8 mouse cellular contexts compared by ENCODE assay signal in genomic region chr12:85485890-85486765, GRCm38 (mm10). TPM values are rescaled to one million over a fixed set of nuclear protein-coding genes. Genes with fewer than 3 reads are reported as not detected.
A peak's percentile ranks its signal among the peaks of the same experiment; 100 is the strongest.
DNase-seq lines count a peak whose midpoint lies in the region; ATAC-seq and TF ChIP-seq lines count a peak whose summit lies in the region.

No protein-coding gene starts in this region.

- under 1% methylated on average over 45 of the region's 52 CpGs for WGBS in hindbrain, embryonic 11.5 days
- WGBS in lung, postnatal 0 days: 1% methylated on average over 52 of the region's 52 CpGs

- peak overlapping the region; percentile 45; the same call in 1 of the 2 replicates for H3K27ac ChIP-seq in hindbrain, embryonic 11.5 days (ENCODE audit: low read depth, low read length)
- peak overlapping the region; percentile 79 for H3K27ac ChIP-seq in lung, postnatal 0 days (ENCODE audit: low read length)

- no peak for TF ChIP-seq CTCF in lung, postnatal 0 days (IDR thresholded peaks at IDR 0.05)

- 0 out of 2 replicates have a peak, but pooled peaks cover 2% of the 10 kb centered on the region for H3K4me1 ChIP-seq in hindbrain, embryonic 11.5 days (replicated peaks; ENCODE audit: control insufficient read depth, insufficient read depth, low read length)
- H3K4me1 ChIP-seq in lung, postnatal 0 days (ENCODE audit: insufficient read depth, low read depth, low read length): peaks cover 10% of the 10 kb centered on the region; the same call in 1 of the 2 replicates

- peak; percentile 99 for DNase-seq in Muller cell, postnatal 12 days (ENCODE audit: inconsistent ontology term)
- DNase-seq in cerebellum, adult 9-10 months: peak; percentile 92
- DNase-seq in frontal cortex, adult 2 months (ENCODE audit: extremely low spot score in 1 of 2, low spot score in 1 of 2): peak; percentile 79 to 93
- peak; percentile 97 for DNase-seq in hindbrain, embryonic 11.5 days (ENCODE audit: low spot score)
- peak; percentile 95 to 97 for DNase-seq in layer of hippocampus, postnatal 10 days (ENCODE audit: low spot score in 2 of 2)
- peak; percentile 98 for DNase-seq in lung, postnatal 0 days (ENCODE audit: low spot score)
- DNase-seq in ovary, postnatal 10 days (ENCODE audit: low spot score): peak; percentile 91
- DNase-seq in thymus, postnatal 10 days (ENCODE audit: low spot score in 2 of 2): peak; percentile 92 to 98

- H3K9me3 ChIP-seq in hindbrain, embryonic 11.5 days (ENCODE audit: control insufficient read depth, low read length): no peaks in the 10 kb centered on the region
- no peaks in the 10 kb centered on the region for H3K9me3 ChIP-seq in lung, postnatal 0 days (ENCODE audit: low read length)

- no peak for TF ChIP-seq EP300 in lung, postnatal 0 days (IDR thresholded peaks at IDR 0.05)

- H3K36me3 ChIP-seq in hindbrain, embryonic 11.5 days (ENCODE audit: control insufficient read depth, insufficient read depth, low read length): no peaks in the 10 kb centered on the region
- H3K36me3 ChIP-seq in lung, postnatal 0 days (ENCODE audit: insufficient read depth, low read length): no peaks in the 10 kb centered on the region

- peaks cover 3% of the 10 kb centered on the region; the same call in 1 of the 2 replicates for H3K27me3 ChIP-seq in hindbrain, embryonic 11.5 days (ENCODE audit: control insufficient read depth, insufficient read depth, low read length)
- H3K27me3 ChIP-seq in lung, postnatal 0 days (replicated peaks; ENCODE audit: insufficient read depth, low read length): no peaks in the 10 kb centered on the region

- peak; percentile 96 for ATAC-seq in hindbrain, embryonic 11.5 days (ENCODE audit: low FRiP score)
- peak; percentile 97 for ATAC-seq in lung, postnatal 0 days

- peak overlapping the region; percentile 48 for H3K9ac ChIP-seq in hindbrain, embryonic 11.5 days (ENCODE audit: low read depth, low read length)
- peak overlapping the region; percentile 44 for H3K9ac ChIP-seq in lung, postnatal 0 days (replicated peaks; ENCODE audit: low read depth)

- peak overlapping the region; percentile 44 for H3K4me3 ChIP-seq in hindbrain, embryonic 11.5 days (ENCODE audit: low read depth, low read length)
- H3K4me3 ChIP-seq in lung, postnatal 0 days (ENCODE audit: low read depth, low read length): peak overlapping the region; percentile 72

- peak overlapping the region; percentile 62 for H3K4me2 ChIP-seq in hindbrain, embryonic 11.5 days (replicated peaks; ENCODE audit: low read depth, low read length)
- peak overlapping the region; percentile 88 for H3K4me2 ChIP-seq in lung, postnatal 0 days (replicated peaks; ENCODE audit: low read depth, low read length)

RNA-seq across cellular contexts. Expression of gene Fos, which starts 12.4 kb away (rescaled TPM):
- polyA plus RNA-seq in frontal cortex, adult 2 months (2012; rRNA removed): 38.0 and 106 TPM in 2 replicates
- polyA plus RNA-seq in hindbrain, embryonic 11.5 days (2014; fragmentation: Nextera tagmentation; extraction: Ambion mirVana): 1.4 and 1.6 TPM in 2 replicates
- total RNA-seq in layer of hippocampus, postnatal 10 days (2021): 1 to 10 TPM; 8.2 to 9.3 TPM
- polyA plus RNA-seq in lung, postnatal 0 days (2015; fragmentation: Nextera tagmentation; extraction: Ambion mirVana): 30.8 and 33.8 TPM in 2 replicates

Comparison
In these comparisons a context has a peak if more than half of its experiments do, and no peak if none do; other contexts are left out.
1. Peak in every context shown above with its lines: DNase-seq, ATAC-seq, H3K4me3 ChIP-seq and H3K27ac ChIP-seq.
2. RNA of gene Fos, which starts 12.4 kb away (polyA plus RNA-seq): 38.0 to 106 TPM in frontal cortex, adult 2 months and 30.8 to 33.8 TPM in lung, postnatal 0 days; 1.4 to 1.6 TPM in hindbrain, embryonic 11.5 days; every median in the first group is over 10 times any median in the second.